Mouse (Mus musculus) C2C12 (cell line): Measurements from ENCODE around the gene Nkiras2. TPM values are rescaled to one million over a fixed set of nuclear protein-coding genes. Genes with fewer than 3 reads are reported as not detected.

Source experiments
- H3K27me3 ChIP-seq: one replicate; pipeline ENCODE4 v1.6.1; 2011; ENCODE audit not compliant: control insufficient read depth, insufficient read depth, insufficient read length
- H3K36me3 ChIP-seq: one replicate; pipeline ENCODE4 v1.6.1; 2011; ENCODE audit not compliant: control insufficient read depth, insufficient read depth
- H3K4me3 ChIP-seq: one replicate; pipeline ENCODE4 v1.5.1; 2011; ENCODE audit warnings: mild to moderate bottlenecking, control low read depth; ENCODE audit not compliant: poor library complexity, insufficient read depth, severe bottlenecking
- H3K79me2 ChIP-seq: one replicate; pipeline ENCODE4 v1.6.1; 2011; ENCODE audit not compliant: control insufficient read depth, insufficient read depth
- H3K79me3 ChIP-seq: one replicate; pipeline ENCODE4 v1.6.1; 2011; ENCODE audit warnings: low read depth, control low read depth
- H3ac ChIP-seq: one replicate; pipeline ENCODE3; 2011; ENCODE audit warnings: low read depth; ENCODE audit not compliant: control insufficient read depth, insufficient read length
- CEBPB ChIP-seq: IDR thresholded peaks from one replicate; pipeline ENCODE4 v1.6.1; 2011; ENCODE audit warnings: low read depth, mild to moderate bottlenecking, control low read depth, moderate library complexity
- CTCF ChIP-seq: IDR thresholded peaks from one replicate; pipeline ENCODE4 v1.5.1; 2011; ENCODE audit not compliant: control insufficient read depth, insufficient read depth, insufficient read length
- FOSL1 ChIP-seq: IDR thresholded peaks from one replicate; pipeline ENCODE4 v1.8.0; 2011; ENCODE audit warnings: mild to moderate bottlenecking, low read length; ENCODE audit not compliant: poor library complexity, insufficient read depth, severe bottlenecking
- MAX ChIP-seq: IDR thresholded peaks from one replicate; pipeline ENCODE4 v1.6.1; 2011; ENCODE audit warnings: mild to moderate bottlenecking, control low read depth
- MYOD1 ChIP-seq: IDR thresholded peaks from one replicate; pipeline ENCODE4 v1.6.1; 2011; ENCODE audit warnings: low read depth; ENCODE audit not compliant: control insufficient read depth, insufficient read length
- MYOG ChIP-seq: IDR thresholded peaks from one replicate; pipeline ENCODE4 v1.6.1; 2011; ENCODE audit not compliant: control insufficient read depth, insufficient read length; ENCODE audit errors: extremely low read depth
- USF1 ChIP-seq: IDR thresholded peaks from one replicate; pipeline ENCODE4 v1.6.1; 2011; ENCODE audit warnings: low read depth, mild to moderate bottlenecking, control low read depth, moderate library complexity
- polyA plus RNA-seq: library from polyadenylated mRNA; unstranded; fragments of >200 nt; fragmentation: generic; extraction: Trizol; gene quantifications from one replicate; pipeline ENCODE4 v1.2.1, GENCODE M21; 2012; ENCODE audit warnings: missing spikeins

Gene Nkiras2
- polyA plus RNA-seq, 1 experiment: 36.1 TPM

GRCm38 (mm10) chr11:100626701-100627195 lies 7.7 kb downstream of the Nkiras2 start:
- TF ChIP-seq MYOG (no peak), CTCF (peak; percentile 80), CEBPB (no peak)
- peaks cover 3% of the 10 kb centered on the region for H3K79me3 ChIP-seq
- H3ac ChIP-seq: no peak overlapping the region
- H3K36me3 ChIP-seq: peaks cover 17% of the 10 kb centered on the region
- no peaks in the 10 kb centered on the region for H3K27me3 ChIP-seq
- H3K4me3 ChIP-seq: no peak overlapping the region
- peaks cover 14% of the 10 kb centered on the region for H3K79me2 ChIP-seq

GRCm38 (mm10) chr11:100628056-100628455 lies 9.0 kb downstream of the Nkiras2 start:
- H3K79me2 ChIP-seq: peaks cover 12% of the 10 kb centered on the region
- H3K36me3 ChIP-seq: peaks cover 17% of the 10 kb centered on the region
- no peaks in the 10 kb centered on the region for H3K79me3 ChIP-seq
- no peak for TF ChIP-seq FOSL1
- no peak for TF ChIP-seq CEBPB
- TF ChIP-seq MYOG: no peak
- no peak for TF ChIP-seq CTCF
- TF ChIP-seq MYOD1: no peak
- no peak for TF ChIP-seq MAX
- TF ChIP-seq USF1: no peak
- H3K4me3 ChIP-seq: no peak overlapping the region
- H3ac ChIP-seq: no peak overlapping the region
- peaks cover 10% of the 10 kb centered on the region for H3K27me3 ChIP-seq

DNA sequence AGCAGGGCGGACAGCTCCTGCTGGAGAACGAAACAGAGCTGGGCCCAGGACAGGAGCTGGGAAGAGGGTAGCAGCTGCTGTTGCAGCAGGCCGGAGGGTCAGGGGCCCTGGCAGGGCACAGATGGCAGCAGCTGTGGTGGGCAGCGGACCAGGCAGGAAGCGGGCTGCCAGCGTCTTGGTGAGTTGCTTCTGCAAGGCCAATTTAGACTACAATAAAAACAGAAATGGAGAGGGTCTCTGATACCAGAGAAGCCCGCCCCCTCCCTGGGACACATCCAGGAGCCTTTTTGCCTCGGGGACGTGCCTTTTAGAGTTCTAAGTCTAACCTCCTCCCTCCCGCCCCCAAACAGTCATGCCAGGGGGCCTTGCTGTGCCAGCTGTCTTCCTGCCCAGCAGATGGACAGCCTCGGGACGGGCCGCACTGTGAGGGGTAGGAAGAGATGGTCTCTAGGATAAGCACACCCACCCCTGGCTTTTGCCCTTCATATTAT lies 9.9 kb downstream of the Nkiras2 start:
- Histone ChIP-seq H3K79me3 (no peaks in the 10 kb centered on the region), H3K79me2 (peaks cover 4% of the 10 kb centered on the region), H3K36me3 (peaks cover 17% of the 10 kb centered on the region), H3ac (no peak overlapping the region), H3K4me3 (no peak overlapping the region), H3K27me3 (peaks cover 12% of the 10 kb centered on the region)
- no peak for TF ChIP-seq MYOD1
- no peak for TF ChIP-seq FOSL1
- TF ChIP-seq USF1: no peak
- no peak for TF ChIP-seq CEBPB
- no peak for TF ChIP-seq MAX
- TF ChIP-seq CTCF: no peak
- no peak for TF ChIP-seq MYOG

GRCm38 (mm10) chr11:100634530-100634929 lies 15.5 kb downstream of the Nkiras2 start:
- Histone ChIP-seq H3K4me3 (no peak overlapping the region), H3K27me3 (peaks cover 53% of the 10 kb centered on the region), H3K79me2 (no peaks in the 10 kb centered on the region), H3K79me3 (no peaks in the 10 kb centered on the region), H3ac (no peak overlapping the region), H3K36me3 (no peaks in the 10 kb centered on the region)
- TF ChIP-seq CEBPB (no peak), CTCF (no peak), FOSL1 (no peak), MAX (no peak), MYOD1 (no peak), MYOG (no peak), USF1 (no peak)

DNA sequence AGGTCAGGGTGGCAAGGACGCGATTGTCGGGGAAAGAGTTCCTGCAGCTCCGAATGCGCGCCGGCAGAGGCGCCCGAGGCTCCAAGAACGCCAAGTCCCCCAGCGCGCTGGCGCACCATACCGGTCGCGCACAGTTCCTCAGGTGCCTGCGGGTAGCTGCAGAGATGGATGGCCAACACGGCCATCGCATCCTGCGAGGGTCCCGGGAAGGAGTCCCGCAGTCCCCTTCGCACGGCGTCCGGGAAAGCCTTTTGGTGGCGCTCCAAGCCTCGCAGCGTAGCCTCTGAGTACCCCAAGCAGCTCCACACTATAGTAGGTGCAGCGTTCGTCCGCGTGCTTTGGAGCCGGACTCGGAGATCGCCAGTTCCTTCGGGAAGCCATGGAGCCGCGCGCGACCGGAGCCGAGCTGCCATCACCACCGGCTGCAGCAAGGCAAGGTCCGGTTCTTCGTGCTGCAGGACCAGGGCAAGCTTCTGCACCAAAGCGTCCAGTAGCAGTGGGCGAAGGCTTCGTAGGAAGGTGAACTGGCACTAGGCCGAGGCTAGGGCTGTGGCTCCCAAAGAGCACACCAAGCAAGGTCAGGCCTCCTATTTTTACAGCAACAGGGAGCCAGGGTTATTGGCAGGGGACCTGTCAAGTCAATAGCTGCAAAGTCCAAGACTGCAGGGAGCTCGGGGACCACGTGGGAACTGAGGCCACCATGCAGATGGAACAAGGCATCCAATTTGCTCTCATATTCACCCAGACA lies 21.3 kb downstream of the Nkiras2 start:
- TF ChIP-seq MAX (no peak), MYOD1 (no peak), CEBPB (no peak), CTCF (peak; percentile 32), USF1 (no peak)
- Histone ChIP-seq H3ac (no peak overlapping the region), H3K79me3 (no peaks in the 10 kb centered on the region), H3K4me3 (no peak overlapping the region), H3K36me3 (no peaks in the 10 kb centered on the region), H3K79me2 (no peaks in the 10 kb centered on the region), H3K27me3 (peaks cover 69% of the 10 kb centered on the region)
